Mouse (Mus musculus) mouse trophoblast stem cell (cell line): ENCODE measurements around the gene Atp6v1a.

ENCODE experiments used
- in situ Hi-C, 2 experiments: fragments of 300-500 bp; cut with MseI, MboI; formaldehyde crosslinking; loops; 2 replicates in 1 of 2; 3 replicates in 1 of 2; pipeline ENCODE4 v1.15.1; 2025

The Atp6v1a gene

DNA sequence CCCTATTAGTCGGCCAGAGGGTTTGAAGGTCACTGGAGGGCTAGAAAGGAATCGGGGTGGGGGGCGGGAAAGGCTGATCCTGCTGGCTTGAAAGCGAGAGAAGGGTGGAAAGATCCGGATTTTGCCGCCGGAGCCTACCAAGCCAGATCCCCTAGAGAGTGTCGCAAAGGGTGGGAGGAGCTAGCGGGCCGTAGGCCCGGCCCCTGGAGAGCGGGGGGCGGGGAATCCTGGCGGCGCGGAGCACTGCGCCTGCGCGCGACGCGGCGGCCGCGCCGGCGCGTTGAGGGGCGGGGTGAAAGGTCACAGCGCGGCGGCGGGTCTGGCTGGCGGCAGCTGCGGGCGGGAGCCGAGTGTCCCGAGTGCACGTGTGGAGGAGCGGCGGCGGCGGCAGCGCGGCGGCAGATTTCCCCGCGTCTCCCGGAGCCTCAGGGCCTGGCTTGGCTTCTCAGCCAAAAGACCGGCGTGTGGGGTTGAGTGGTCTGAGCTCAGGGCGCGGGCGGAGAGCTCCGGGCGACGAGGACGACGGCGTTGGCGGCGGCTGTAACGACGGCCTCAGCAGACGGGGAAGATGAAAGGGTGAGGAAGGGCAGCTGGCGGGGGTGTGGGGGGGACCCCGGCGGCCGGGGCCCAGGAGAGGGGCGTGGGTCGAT is at the start of gene Atp6v1a, which contains the start of gene Naa50:
Gene Atp6v1a (minus strand): TSS at position 170 of the 650 bp plus-strand sequence.
Gene Naa50 (plus strand): TSS at position 295 of the 650 bp plus-strand sequence.
- in situ Hi-C loops, result no loop called here

GRCm38 (mm10) chr16:44188766-44189165 is 49.3 kb upstream of the Atp6v1a start:
- in situ Hi-C loops, result no loop called here

- in situ Hi-C loops, result no loop called here
Observed at GRCm38 (mm10) chr16:44187172-44187571, 47.7 kb upstream of the Atp6v1a start.

GRCm38 (mm10) chr16:44184769-44185168 is 45.3 kb upstream of the Atp6v1a start:
- in situ Hi-C loops, result no loop called here

DNA sequence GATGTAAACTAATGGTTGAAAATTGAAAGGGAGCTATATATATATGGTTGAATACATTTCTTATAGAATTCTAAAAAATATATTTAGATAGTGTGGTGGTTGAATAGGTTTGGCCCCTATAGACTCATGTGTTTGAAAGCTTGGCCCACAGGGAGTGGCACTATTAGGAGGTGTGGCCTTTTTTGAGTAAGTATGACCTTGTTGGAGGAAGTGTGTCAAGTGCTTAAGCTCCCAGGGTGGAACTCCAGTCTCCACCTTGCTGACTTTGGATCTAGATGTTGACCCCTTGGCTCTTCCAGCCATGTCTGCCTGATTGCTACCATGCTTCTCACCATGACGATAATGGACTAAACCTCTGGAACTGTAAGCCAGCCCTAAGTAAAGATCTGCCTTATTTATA is 43.1 kb upstream of the Atp6v1a start:
- in situ Hi-C loops, result no loop called here

DNA sequence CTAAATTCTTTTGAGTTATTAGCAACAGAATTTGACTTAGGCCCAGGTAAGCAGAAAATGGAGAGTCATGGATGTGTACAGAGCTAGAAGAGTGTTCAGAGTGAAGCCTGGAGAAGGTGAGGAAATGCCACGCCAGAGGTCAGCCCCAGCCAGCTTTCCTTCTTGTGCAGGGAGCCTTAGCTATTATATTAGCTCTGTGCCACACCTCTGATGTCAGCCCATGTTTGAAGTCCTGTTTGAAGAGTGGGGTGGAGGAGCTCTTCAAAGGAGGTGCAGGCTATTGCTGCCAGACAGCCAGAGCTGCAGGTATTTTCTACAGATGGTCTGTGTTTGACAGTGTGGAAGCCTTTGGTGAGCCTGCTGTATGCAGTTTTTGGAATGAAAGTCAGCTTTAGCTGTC is 39.0 kb upstream of the Atp6v1a start:
- in situ Hi-C loops, result no loop called here

DNA sequence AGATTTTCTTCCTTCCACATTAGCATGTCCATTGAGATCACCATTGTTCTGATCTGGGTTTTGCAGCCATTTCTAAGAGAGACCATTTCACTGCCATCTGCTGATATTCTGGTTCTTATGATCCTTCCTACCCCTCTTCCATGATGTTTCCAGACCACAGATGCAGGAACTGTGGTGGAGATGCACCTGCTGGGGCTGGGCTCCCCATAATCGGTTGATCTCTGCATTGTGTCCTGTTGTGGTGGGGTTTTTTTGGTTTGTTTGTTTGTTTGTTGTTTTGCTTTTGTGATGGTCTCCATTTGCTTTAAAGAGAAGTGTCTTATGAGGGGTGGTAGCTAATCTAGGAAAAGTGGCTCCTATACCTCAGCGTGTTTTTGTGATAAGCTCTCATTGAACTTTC is 37.0 kb upstream of the Atp6v1a start:
- in situ Hi-C loops, result no loop called here

DNA sequence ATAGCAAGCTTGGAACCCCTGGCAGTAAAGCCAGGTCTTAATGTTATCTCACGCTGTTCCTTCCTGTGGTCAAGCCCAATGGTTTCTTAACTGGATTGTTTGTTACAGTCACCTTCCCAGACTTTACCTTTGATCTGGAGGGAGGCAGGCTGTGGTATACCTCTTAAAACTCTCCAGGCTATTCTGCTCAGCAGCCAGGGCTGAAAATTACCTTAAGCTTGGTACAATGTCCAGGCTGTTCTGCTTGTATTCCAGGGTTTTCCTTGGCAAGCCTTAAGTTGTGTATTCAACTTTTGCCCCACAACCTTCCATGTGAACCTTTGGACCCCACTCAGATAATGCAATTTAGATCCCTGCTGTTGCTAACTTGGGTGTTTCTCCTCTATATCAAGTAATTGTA is 35.5 kb upstream of the Atp6v1a start:
- in situ Hi-C loops, result no loop called here

- in situ Hi-C loops, result no loop called here
Observed at GRCm38 (mm10) chr16:44173966-44174530, 34.5 kb upstream of the Atp6v1a start.

DNA sequence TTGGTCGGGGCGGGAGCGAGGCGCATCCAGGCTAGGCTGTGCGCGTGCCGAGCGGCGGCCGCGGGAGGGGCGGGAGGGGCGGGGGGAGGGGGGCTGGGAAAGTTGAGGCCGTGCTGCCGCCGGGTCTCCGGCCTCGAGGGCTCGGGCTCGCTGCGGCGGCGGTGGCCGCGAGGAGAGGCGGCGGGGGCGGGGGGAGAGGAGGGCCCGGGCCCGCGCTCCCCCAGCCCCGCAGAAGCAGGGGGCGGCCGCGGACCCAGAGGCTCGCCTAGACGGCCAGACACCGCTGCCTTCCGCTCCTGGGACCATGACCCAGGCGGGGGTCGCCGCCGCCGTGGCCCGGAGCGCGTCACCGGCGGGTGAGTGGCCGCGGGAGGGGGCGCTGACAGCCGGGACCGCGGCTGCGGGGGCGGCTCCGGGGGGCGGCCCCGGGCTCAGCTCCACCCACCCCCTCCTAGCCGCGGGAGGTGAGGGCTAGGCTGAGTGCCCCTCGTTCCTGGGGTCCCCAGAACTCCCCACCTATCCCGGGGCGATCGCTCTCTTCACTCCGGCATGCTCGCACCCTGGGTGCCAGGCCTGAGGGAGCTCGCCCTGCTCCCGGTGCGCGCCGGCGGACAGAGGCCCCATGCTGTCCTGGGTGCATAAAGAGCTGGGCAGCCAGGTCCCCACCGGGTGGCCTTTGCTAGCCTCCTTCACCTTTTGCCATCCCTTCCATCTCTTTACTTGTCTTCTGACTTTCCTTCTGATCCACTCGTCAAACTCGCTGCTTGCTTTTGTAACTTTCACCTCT is 33.8 kb upstream of the Atp6v1a start, which contains the start of gene Usf3:
Gene Usf3 (plus strand): TSS at position 92 of the 787 bp plus-strand sequence.
- in situ Hi-C loops, result no loop called here

DNA sequence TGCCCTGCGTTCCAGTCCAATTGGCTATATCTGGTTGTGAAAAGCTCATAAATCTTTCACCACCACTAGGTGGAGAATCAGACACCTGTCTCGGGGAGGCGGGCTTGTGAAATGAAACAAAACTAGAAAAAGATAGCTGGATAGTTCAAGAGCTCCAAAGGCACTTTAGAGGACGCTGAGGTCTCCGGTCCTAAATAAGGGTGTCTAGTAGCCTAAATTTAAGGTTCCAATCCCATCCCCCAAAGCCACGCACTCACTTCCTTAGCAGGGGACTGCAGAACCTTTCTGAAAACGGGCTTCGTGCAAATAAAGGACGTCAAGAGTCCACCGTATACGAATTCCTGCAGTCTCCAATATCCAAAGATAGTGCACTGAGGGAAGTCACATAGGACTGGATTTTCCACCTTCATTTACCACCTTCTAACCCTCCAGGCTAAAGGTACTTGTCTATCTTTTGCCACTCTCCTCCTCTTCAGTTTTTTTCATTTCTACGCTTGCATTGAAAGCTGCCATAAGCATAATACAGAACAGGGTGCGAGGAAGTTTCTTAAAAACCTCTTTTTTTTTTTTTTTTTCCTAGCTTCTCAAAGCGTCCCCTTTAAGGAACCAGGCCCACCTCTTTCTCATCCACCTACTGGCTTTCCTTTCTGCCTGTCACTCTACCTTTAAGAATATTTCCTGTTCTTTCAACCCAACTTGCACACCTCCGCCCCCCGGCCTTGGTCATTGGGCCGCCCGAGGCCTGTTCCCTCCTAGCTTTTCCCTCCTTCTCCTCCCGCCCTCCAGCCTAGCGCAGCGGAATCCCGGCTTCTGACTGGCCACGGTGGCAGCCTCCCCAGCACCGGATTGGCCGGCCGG is 33.0 kb upstream of the Atp6v1a start:
- in situ Hi-C loops, result no loop called here

DNA sequence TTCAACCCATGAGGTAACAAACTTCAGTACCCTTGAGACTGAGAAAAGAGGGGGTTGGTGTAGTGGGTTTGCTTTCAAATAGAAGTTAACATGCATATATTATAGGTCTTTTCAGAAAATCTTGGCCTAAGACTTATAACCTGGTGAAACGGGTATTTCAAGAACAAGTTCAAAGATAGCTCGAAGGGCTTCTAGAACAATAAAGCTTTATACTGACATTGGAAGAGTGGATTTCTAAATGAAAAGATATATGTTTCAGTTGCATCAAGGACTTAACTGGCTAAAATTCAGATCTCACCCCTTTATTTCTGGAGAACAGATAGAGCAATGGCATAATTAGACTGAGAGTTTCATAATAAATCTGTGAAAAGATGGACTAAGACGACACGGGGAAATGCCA is 29.5 kb upstream of the Atp6v1a start:
- in situ Hi-C loops, result no loop called here

- in situ Hi-C loops, result no loop called here
Observed at GRCm38 (mm10) chr16:44165182-44165581, 25.7 kb upstream of the Atp6v1a start.

- in situ Hi-C loops, result no loop called here
Observed at GRCm38 (mm10) chr16:44163831-44164230, 24.3 kb upstream of the Atp6v1a start.

- in situ Hi-C loops, result no loop called here
Observed at GRCm38 (mm10) chr16:44159325-44159724, 19.8 kb upstream of the Atp6v1a start.

- in situ Hi-C loops, result no loop called here
Observed at GRCm38 (mm10) chr16:44154497-44155057, 15.1 kb upstream of the Atp6v1a start.

GRCm38 (mm10) chr16:44149002-44149767 is 9.7 kb upstream of the Atp6v1a start:
- in situ Hi-C loops, result no loop called here

DNA sequence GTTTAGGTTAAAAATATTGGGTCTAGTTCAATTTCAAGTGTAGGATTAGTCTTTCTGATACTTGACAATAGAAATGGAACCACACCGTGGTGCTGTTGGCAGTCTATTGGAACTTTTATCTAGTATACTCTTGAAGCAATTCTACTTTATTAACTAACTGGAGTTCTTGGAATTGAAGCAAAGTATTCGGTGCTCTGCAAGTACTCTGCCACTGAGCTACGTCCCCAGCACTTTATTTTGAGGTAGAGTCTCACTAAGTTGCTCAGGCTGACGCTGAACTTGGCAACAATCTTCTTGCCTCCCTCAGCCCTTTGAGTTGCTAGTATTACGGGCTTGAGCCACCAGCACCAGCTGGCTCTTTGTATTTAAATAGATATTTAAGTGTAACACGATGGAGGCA is 2.0 kb upstream of the Atp6v1a start:
- in situ Hi-C loops, result no loop called here

DNA sequence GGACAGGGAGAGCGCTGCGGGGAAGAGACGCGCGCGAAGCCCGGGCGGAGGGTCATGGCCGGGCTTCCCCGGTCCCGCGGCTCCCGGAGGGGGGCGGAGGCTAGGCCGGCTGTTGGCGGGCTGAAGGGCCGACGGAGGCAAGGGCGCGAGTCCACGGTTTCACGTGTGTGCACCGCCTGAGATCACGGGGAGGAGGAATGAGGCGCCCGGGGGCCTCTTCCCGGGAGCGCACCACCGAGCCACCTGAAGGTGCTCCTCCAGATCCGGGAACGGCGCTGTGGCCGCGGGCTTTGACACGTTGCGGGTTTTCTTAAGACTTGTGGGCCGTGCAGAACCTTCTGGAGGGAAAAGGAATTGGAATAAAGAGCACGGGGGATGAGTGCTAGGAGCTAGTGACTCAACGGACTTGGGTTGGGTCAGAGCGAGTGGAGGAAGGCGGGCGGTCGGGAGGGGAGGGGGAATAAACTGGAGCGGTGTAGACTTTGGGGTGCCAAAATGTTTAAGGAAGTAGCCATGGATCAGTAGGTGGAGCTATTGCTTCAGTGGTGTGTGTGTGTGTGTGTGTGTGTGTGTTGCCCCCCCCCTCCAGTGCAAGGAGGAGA is 782 bp upstream of the Atp6v1a start:
- in situ Hi-C loops, result no loop called here

- in situ Hi-C loops, result no loop called here
Observed at GRCm38 (mm10) chr16:44138979-44139535, 448 bp downstream of the Atp6v1a start.
